In genomic region chr5:33442927-33443710, GRCm38 (mm10) we compare ENCODE assay signal across 9 mouse cellular contexts. TPM values are rescaled to one million over a fixed set of nuclear protein-coding genes. Genes with fewer than 3 reads are reported as not detected.
DNase-seq lines count a peak whose midpoint lies in the region; ATAC-seq and TF ChIP-seq lines count a peak whose summit lies in the region.
"Had no signal": no experiment of that assay in that cellular context is flagged by ENCODE, and none has a peak within 500 bp of the region (broad histone marks: within the 10 kb centered on the region; RNA-seq: fewer than 3 reads in every experiment).

No protein-coding gene starts in this region.

- no peaks in the 10 kb centered on the region for H3K79me2 ChIP-seq in heart, adult 2 months (replicated peaks; ENCODE audit: control insufficient read depth, insufficient read depth, low read length)

- H3K9me3 ChIP-seq in limb, embryonic 11.5 days (ENCODE audit: control insufficient read depth, low read length), result no peaks in the 10 kb centered on the region
- no peaks in the 10 kb centered on the region for H3K9me3 ChIP-seq in midbrain, embryonic 10.5 days (replicated peaks)

- 8% methylated on average over 56 of the region's 56 CpGs for WGBS in heart, adult 2 months
- 6% methylated on average over 55 of the region's 56 CpGs for WGBS in limb, embryonic 11.5 days
- WGBS in midbrain, embryonic 10.5 days, result 6% methylated on average over 56 of the region's 56 CpGs

- peak overlapping the region; percentile 47 for H3K4me2 ChIP-seq in limb, embryonic 11.5 days (ENCODE audit: low read depth, severe bottlenecking)

- H3K4me1 ChIP-seq in heart, adult 2 months (ENCODE audit: control insufficient read depth, insufficient read depth, low read length), result peaks cover 1% of the 10 kb centered on the region; the same call in 1 of the 2 replicates
- H3K4me1 ChIP-seq in brown adipose tissue, adult 24 weeks (ENCODE audit: control insufficient read depth, insufficient read depth, insufficient read length, low read length), result no peaks in the 10 kb centered on the region
- no peaks in the 10 kb centered on the region for H3K4me1 ChIP-seq in limb, embryonic 11.5 days (ENCODE audit: control insufficient read depth, insufficient read depth, low read length)
- H3K4me1 ChIP-seq in midbrain, embryonic 10.5 days, result peaks cover 21% of the 10 kb centered on the region

- intact Hi-C loops in heart, adult 2 months (cut with DNase I), result loop anchor here (2.0 to 5.0 kb wide), 3 partner anchors 48 to 241 kb away; no protein-coding TSS in a partner anchor

- H3K27me3 ChIP-seq in heart, adult 2 months (ENCODE audit: control insufficient read depth, insufficient read depth, low read length), result peaks cover 7% of the 10 kb centered on the region
- peaks cover 33% of the 10 kb centered on the region for H3K27me3 ChIP-seq in limb, embryonic 11.5 days (ENCODE audit: control insufficient read depth, insufficient read depth, low read length)
- peaks cover 78% of the 10 kb centered on the region for H3K27me3 ChIP-seq in midbrain, embryonic 10.5 days (ENCODE audit: low read depth, poor library complexity, severe bottlenecking)

- TF ChIP-seq CTCF in heart, adult 2 months (IDR thresholded peaks at IDR 0.05), result peak; percentile 94

- H3K36me3 ChIP-seq in heart, adult 2 months (ENCODE audit: control insufficient read depth, insufficient read depth, low read length), result no peaks in the 10 kb centered on the region
- H3K36me3 ChIP-seq in limb, embryonic 11.5 days (ENCODE audit: control insufficient read depth, insufficient read depth, low read length), result no peaks in the 10 kb centered on the region
- H3K36me3 ChIP-seq in midbrain, embryonic 10.5 days, result no peaks in the 10 kb centered on the region

- H3K9ac ChIP-seq in heart, adult 2 months (ENCODE audit: low read depth, low read length), result peak overlapping the region; percentile 26; the same call in 1 of the 2 replicates
- H3K9ac ChIP-seq in limb, embryonic 11.5 days (ENCODE audit: low read length), result no peak overlapping the region

- DNase-seq in heart, adult 2 months, result peak; percentile 13 to 69
- no peak for DNase-seq in heart, adult 8-10 months (ENCODE audit: low spot score)
- DNase-seq in limb, embryonic 11.5 days (ENCODE audit: low spot score), result peak; percentile 85
- DNase-seq in midbrain, embryonic 10.5 days (ENCODE audit: low spot score), result peak; percentile 82
- DNase-seq in spleen, postnatal 4 days (ENCODE audit: low spot score in 2 of 2), result peak; percentile 56 to 87

- peak; percentile 43 for ATAC-seq in erythroblast, adult 5-6 weeks (replicated peaks; ENCODE audit: low FRiP score, poor library complexity, severe bottlenecking)
- peak; percentile 35 to 44 for ATAC-seq in hematopoietic stem cell, adult 5-6 weeks (replicated peaks in 1 of 2; ENCODE audit: insufficient read depth in 1 of 2, low FRiP score in 2 of 2, low TSS enrichment in 1 of 2, low read depth in 1 of 2, poor library complexity in 2 of 2, severe bottlenecking in 2 of 2)
- ATAC-seq in limb, embryonic 11.5 days (ENCODE audit: insufficient number of reproducible peaks, low FRiP score, low TSS enrichment, low read depth), result no peak

- no peak for TF ChIP-seq POLR2A in heart, adult 2 months (IDR thresholded peaks at IDR 0.05; ENCODE audit: insufficient read depth, low read depth, low read length)

- no peak for TF ChIP-seq EP300 in heart, adult 2 months (IDR thresholded peaks at IDR 0.05; ENCODE audit: insufficient read depth, low read depth, low read length)

- peak overlapping the region; percentile 24; the same call in 1 of the 2 replicates for H3K4me3 ChIP-seq in heart, adult 2 months
- H3K4me3 ChIP-seq in brown adipose tissue, adult 24 weeks (ENCODE audit: insufficient read depth, low read depth, low read length), result peak overlapping the region; percentile 10; the same call in 1 of the 2 replicates
- H3K4me3 ChIP-seq in limb, embryonic 11.5 days (ENCODE audit: low read depth, low read length), result peak overlapping the region; percentile 20
- H3K4me3 ChIP-seq in midbrain, embryonic 10.5 days, result peak overlapping the region; percentile 50

- no peak overlapping the region for H3K27ac ChIP-seq in heart, adult 2 months
- H3K27ac ChIP-seq in brown adipose tissue, adult 24 weeks (replicated peaks; ENCODE audit: low read depth, low read length), result no peak overlapping the region
- no peak overlapping the region for H3K27ac ChIP-seq in limb, embryonic 11.5 days (replicated peaks; ENCODE audit: low read depth, low read length)
- H3K27ac ChIP-seq in midbrain, embryonic 10.5 days (replicated peaks), result no peak overlapping the region

RNA-seq across cellular contexts. Expression of gene Nkx1-1, which starts 9.3 kb away (rescaled TPM):
- not detected for total RNA-seq in heart, adult 2 months (2021)
- not detected in 2 replicates for polyA plus RNA-seq in heart, adult 2 months (2012; rRNA removed)
- not detected for total RNA-seq in heart, adult 8-10 months (2022)
- not detected in 2 replicates for polyA plus RNA-seq in brown adipose tissue, adult 24 weeks (2012; ENCODE audit: insufficient read depth, insufficient read length, missing spikeins)
- total RNA-seq in erythroblast, adult 5-6 weeks (2015; ENCODE audit: low replicate concordance), result not detected in 2 replicates
- total RNA-seq in erythroblast, adult 5-6 weeks (2017; ENCODE audit: low replicate concordance), result not detected in 2 replicates
- total RNA-seq in hematopoietic stem cell, adult 5-6 weeks (2017), result not detected in 2 replicates
- not detected in 2 replicates for polyA plus RNA-seq in limb, embryonic 11.5 days (2014; fragmentation: Nextera tagmentation; extraction: Ambion mirVana)
- 0.11 TPM in 1 of 2 replicates, not detected in the other for polyA plus RNA-seq in midbrain, embryonic 10.5 days (2016; fragmentation: Nextera tagmentation; extraction: Ambion mirVana)
- total RNA-seq: left cerebral cortex, postnatal 10 days had no signal
